Mouse (Mus musculus) forebrain, embryonic 16.5 days (tissue): ENCODE measurements around the gene Ppp2r5a. TPM values are rescaled to one million over a fixed set of nuclear protein-coding genes. Genes with fewer than 3 reads are reported as not detected.

Experiments
- ATAC-seq: fragments of 200-750 bp; cut with Nextera tagmentation; 2 replicates; pipeline ENCODE4 v1.8.0; 2017; ENCODE audit warnings: mild to moderate bottlenecking, moderate library complexity
- H3K27ac ChIP-seq: fragments of 300-500 bp; sonication (generic); 2 replicates; pipeline ENCODE4 v1.5.1; 2014; ENCODE audit warnings: low read length, control low read depth
- H3K27me3 ChIP-seq: fragments of 300-500 bp; sonication (generic); replicated peaks from 2 replicates; pipeline ENCODE4 v1.6.1; 2014; ENCODE audit warnings: low read length; ENCODE audit not compliant: control insufficient read depth, insufficient read depth
- H3K36me3 ChIP-seq: fragments of 300-500 bp; sonication (generic); 2 replicates; pipeline ENCODE4 v1.6.1; 2014; ENCODE audit not compliant: control insufficient read depth, insufficient read depth
- H3K4me1 ChIP-seq: fragments of 300-500 bp; sonication (generic); replicated peaks from 2 replicates; pipeline ENCODE4 v1.6.1; 2014; ENCODE audit warnings: low read length; ENCODE audit not compliant: control insufficient read depth, insufficient read depth
- H3K4me2 ChIP-seq: fragments of 300-500 bp; sonication (generic); 2 replicates; pipeline ENCODE4 v1.6.1; 2014; ENCODE audit warnings: mild to moderate bottlenecking, low read length, control low read depth
- H3K4me3 ChIP-seq: fragments of 300-500 bp; sonication (generic); replicated peaks from 2 replicates; pipeline ENCODE4 v1.5.1; 2014; ENCODE audit warnings: mild to moderate bottlenecking, low read length, control low read depth
- H3K9ac ChIP-seq: fragments of 300-500 bp; sonication (generic); replicated peaks from 2 replicates; pipeline ENCODE4 v1.6.1; 2014; ENCODE audit warnings: low read depth, low read length, control low read depth
- H3K9me3 ChIP-seq: fragments of 300-500 bp; sonication (generic); 2 replicates; pipeline ENCODE4 v1.6.1; 2016; ENCODE audit warnings: low read length; ENCODE audit not compliant: control insufficient read depth
- WGBS: fragments of 180-500 bp; shearing (Covaris S2); extraction: QIAGEN DNeasy Blood & Tissue Kit; methylation state at CpG from one replicate; pipeline ENCODE4 v1.1.7; 2014; 5-methylcytosine and 5-hydroxymethylcytosine counted together
- polyA plus RNA-seq: library from polyadenylated mRNA; unstranded; fragments of >200 nt; fragmentation: Nextera tagmentation; extraction: Ambion mirVana; gene quantifications from 2 replicates; pipeline ENCODE4 v1.2.1, GENCODE M21; 2015

Ppp2r5a gene
- polyA plus RNA-seq, 1 experiment from 2014 or later, result 8.7 TPM

DNA sequence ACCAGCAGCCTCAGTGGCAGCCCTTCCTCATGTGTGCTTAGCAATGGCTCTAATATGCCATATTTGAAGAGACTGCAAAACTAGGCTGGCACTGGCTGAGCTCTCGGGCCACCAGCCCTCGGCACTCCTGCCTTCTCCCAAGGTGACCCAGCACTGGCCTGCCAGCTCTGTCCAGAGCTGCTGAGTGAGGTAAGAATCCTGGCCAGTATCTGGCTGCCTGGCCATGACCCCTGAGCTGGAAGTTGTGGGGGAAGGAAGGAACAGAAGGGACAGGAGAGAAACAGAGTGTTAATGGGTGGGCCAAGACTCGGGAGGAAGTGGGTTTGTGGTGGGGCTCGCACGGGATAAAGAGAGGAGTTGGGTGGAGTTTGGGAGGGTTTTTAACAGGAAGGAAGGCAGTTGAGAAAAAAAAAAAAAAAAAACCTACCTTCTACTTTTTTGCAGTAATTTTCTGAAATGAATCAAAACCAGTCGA, 17.9 kb upstream of the Ppp2r5a start:
- Histone ChIP-seq H3K9me3 (no peaks in the 10 kb centered on the region), H3K27me3 (no peaks in the 10 kb centered on the region), H3K27ac (no peak overlapping the region), H3K4me2 (no peak overlapping the region), H3K4me1 (no peaks in the 10 kb centered on the region), H3K4me3 (no peak overlapping the region), H3K9ac (no peak overlapping the region), H3K36me3 (no peaks in the 10 kb centered on the region)
- WGBS, result 64% methylated on average over 6 of the region's 6 CpGs
- ATAC-seq, result no peak

DNA sequence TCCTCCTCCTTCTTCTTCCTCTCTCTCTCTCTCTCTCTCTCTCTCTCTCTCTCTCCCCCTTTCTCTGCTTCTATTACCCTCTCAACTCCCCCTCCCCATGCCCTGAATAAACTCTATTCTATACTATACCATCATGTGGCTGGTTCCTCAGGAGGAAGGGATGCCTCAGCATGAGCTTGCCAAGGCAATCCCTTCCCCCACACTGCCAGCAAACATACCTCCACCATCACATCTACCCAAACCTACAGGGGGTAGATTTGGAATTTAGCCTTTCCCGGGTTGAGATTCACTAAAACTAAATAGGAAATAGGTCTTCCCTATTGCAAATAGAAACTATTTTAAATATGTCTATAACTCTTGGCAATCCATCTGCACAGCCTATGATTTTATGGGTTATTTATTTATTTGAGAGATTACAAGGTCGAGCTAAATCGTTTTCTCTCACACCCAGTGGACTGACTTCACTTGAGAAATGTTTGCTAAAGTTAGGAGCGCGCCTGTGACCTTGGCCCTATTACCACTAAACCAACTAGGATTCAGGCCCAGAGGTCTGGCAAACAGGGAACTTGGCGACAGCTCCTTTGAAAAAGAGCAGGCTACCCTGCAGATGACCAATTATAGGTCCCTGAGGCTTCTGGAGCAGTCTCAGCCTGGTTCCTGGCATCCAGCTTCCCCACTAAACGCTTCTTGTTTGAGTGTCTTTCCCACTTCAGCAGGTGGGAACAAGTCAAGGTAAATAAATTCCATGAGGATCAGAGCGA, 17.1 kb upstream of the Ppp2r5a start:
- 56% methylated on average over 8 of the region's 8 CpGs for WGBS
- Histone ChIP-seq H3K36me3 (no peaks in the 10 kb centered on the region), H3K4me3 (no peak overlapping the region), H3K9me3 (no peaks in the 10 kb centered on the region), H3K4me2 (no peak overlapping the region), H3K27me3 (no peaks in the 10 kb centered on the region), H3K9ac (no peak overlapping the region), H3K27ac (no peak overlapping the region), H3K4me1 (no peaks in the 10 kb centered on the region)
- no peak for ATAC-seq

DNA sequence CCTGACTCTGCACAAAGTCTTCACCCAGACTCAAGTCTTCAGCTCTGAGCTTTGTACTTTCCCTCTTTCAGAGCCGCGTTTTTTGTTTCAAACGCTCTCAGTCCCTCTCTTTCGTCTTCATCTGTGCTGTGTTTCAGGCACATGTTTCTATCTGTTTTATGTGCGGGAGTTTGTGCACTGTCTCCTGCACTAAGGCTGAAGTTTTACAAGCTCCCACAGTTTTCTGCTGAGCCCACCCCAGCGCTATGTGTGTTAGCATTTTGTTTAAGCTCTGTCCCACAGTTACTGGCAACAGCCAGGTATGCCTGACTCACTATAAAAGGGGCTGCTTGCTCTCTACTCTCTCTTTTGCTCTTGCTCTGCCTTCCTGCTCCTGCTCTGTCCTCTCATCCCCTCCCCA, 16.3 kb upstream of the Ppp2r5a start:
- WGBS, result 57% methylated on average over 6 of the region's 6 CpGs
- Histone ChIP-seq H3K4me2 (no peak overlapping the region), H3K4me3 (no peak overlapping the region), H3K9me3 (no peaks in the 10 kb centered on the region), H3K27ac (no peak overlapping the region), H3K36me3 (no peaks in the 10 kb centered on the region), H3K27me3 (no peaks in the 10 kb centered on the region), H3K4me1 (no peaks in the 10 kb centered on the region), H3K9ac (no peak overlapping the region)
- ATAC-seq, result no peak

DNA sequence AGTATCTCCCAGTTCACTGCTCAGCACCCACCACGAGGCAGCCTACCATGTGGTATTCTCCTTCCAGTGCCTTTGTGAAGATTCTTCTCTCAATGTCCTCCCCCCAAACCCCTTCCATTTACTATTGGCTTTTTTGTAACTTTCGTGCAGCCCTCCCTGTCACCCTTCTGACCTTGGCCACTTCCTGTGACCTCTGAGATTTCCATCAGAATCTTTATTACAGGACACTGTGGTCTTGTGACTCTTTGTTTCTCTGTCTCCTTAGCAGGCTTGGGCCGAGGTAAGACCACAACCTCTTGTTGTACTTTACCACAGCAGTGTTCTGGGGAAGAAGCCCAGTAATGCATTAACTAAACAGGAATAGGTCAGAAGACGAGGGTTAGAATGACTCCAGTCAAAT, 15.9 kb upstream of the Ppp2r5a start:
- Histone ChIP-seq H3K4me1 (no peaks in the 10 kb centered on the region), H3K4me2 (no peak overlapping the region)
- WGBS, result 77% methylated on average over 4 of the region's 4 CpGs

DNA sequence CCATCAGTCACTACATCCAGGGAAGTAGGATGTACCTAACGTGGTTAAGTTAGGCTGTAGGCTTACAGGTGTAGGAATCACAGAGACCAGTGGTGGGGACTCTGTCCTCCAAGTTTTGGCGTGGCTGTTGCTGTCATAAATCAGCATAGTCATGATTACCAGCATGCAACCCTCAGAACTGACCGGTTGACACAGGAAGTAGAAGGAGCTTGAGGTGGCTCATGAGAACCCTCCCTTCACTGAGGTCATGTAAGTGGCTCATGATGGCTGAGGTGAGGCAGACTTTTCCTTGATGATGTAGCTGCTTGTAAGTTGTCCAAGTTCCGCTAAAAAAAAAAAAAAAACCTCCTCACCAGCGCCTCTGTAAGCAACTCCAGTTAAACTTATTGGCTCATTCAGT, 14.0 kb upstream of the Ppp2r5a start:
- Histone ChIP-seq H3K27ac (no peak overlapping the region), H3K9ac (no peak overlapping the region), H3K27me3 (no peaks in the 10 kb centered on the region), H3K9me3 (no peaks in the 10 kb centered on the region), H3K4me2 (no peak overlapping the region), H3K36me3 (no peaks in the 10 kb centered on the region), H3K4me3 (no peak overlapping the region), H3K4me1 (no peaks in the 10 kb centered on the region)
- no peak for ATAC-seq
- WGBS, result 82% methylated on average over 5 of the region's 5 CpGs

More for the DNA sequence above, 15.9 kb upstream of the Ppp2r5a start:
- no peak overlapping the region for H3K27ac ChIP-seq
- no peaks in the 10 kb centered on the region for H3K9me3 ChIP-seq
- no peaks in the 10 kb centered on the region for H3K36me3 ChIP-seq
- no peak overlapping the region for H3K4me3 ChIP-seq
- no peak overlapping the region for H3K9ac ChIP-seq
- H3K27me3 ChIP-seq, result no peaks in the 10 kb centered on the region
- no peak for ATAC-seq

DNA sequence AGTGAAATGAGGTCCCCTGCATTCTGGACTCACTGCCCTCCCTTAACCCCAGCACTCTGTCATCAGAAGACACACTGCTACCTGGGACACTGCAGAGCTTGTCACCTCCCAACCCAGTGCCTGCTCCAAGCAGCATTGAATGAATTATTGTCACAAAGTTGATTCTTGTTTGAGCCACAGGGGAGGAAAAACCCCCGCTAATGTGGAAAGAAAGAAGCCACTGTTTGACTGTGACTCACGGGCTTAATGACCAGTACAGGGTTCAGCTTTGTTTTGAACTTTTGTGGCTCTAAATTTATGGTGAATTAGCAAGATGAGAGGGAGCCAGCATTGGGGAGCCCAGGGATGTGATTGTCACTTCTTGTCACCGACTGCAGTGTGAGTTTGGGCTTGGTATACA, 13.5 kb upstream of the Ppp2r5a start:
- ATAC-seq, result no peak
- H3K27me3 ChIP-seq, result no peaks in the 10 kb centered on the region
- no peaks in the 10 kb centered on the region for H3K4me1 ChIP-seq
- no peaks in the 10 kb centered on the region for H3K36me3 ChIP-seq
- H3K4me3 ChIP-seq, result no peak overlapping the region
- no peak overlapping the region for H3K9ac ChIP-seq
- no peak overlapping the region for H3K4me2 ChIP-seq
- no peak overlapping the region for H3K27ac ChIP-seq
- WGBS, result 19% methylated on average over 3 of the region's 3 CpGs
- no peaks in the 10 kb centered on the region for H3K9me3 ChIP-seq

DNA sequence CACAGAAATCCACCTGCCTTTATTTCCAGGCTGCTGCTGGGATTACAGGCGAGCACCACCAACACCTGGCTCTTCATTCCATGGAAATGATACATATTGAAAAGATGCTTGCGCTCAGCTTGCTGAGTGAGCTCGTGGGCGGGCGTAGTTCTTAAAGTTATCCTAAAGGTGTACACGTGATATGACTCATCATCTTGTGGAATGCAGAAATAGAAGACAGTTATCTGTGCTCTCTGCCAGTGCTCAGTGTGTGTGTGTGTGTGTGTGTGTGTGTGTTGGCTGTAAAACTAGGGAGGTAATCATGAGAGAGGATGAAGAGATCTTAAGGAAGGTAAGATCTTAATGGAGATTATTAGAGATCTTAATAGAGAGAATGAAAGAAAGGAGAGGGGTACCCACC, 11.4 kb upstream of the Ppp2r5a start:
- no peak overlapping the region for H3K4me2 ChIP-seq
- no peaks in the 10 kb centered on the region for H3K4me1 ChIP-seq
- whole genome bisulfite sequencing, result 83% methylated on average over 6 of the region's 6 CpGs
- no peaks in the 10 kb centered on the region for H3K27me3 ChIP-seq
- no peak for ATAC-seq
- no peaks in the 10 kb centered on the region for H3K9me3 ChIP-seq
- no peak overlapping the region for H3K4me3 ChIP-seq
- H3K9ac ChIP-seq, result no peak overlapping the region
- H3K36me3 ChIP-seq, result no peaks in the 10 kb centered on the region
- H3K27ac ChIP-seq, result no peak overlapping the region

DNA sequence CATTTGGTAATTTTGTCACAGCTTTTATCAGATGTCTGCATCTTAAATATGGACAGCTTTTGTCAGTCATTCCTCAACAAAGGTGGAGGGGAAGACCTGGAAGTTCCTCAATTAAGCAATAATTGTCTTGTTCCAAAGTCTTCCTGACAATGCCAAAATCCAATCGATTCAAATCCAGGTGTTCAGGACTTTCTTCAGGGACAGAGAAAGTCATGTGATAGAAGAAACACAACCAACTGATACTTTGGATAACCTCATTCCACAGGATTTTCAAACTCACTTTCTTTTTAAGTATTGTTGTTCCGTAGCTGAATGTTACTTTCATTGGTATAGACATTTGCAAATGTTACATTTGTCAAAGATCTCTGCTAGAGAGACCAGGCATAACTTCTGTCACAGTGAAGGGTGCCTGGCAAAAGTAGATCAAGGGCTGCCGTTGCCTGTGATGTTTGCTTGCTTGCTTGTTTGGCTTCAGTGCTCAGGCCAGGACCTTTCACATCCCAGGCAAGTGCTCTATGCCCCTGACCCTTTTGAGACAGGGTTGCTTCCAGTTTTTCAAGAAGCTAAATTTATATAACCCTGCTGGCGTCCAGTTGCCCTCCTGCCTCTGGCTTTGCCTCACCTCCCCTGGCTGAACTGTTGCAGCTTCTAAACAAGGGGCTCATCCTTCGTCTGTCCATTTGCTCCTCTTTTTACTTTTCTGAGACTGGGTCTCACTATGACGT, 10.8 kb upstream of the Ppp2r5a start:
- no peaks in the 10 kb centered on the region for H3K4me1 ChIP-seq
- H3K27ac ChIP-seq, result no peak overlapping the region
- H3K36me3 ChIP-seq, result no peaks in the 10 kb centered on the region
- WGBS, result 67% methylated on average over 6 of the region's 6 CpGs
- ATAC-seq, result no peak
- H3K27me3 ChIP-seq, result no peaks in the 10 kb centered on the region
- H3K9ac ChIP-seq, result no peak overlapping the region
- no peak overlapping the region for H3K4me2 ChIP-seq
- H3K4me3 ChIP-seq, result no peak overlapping the region
- H3K9me3 ChIP-seq, result no peaks in the 10 kb centered on the region

DNA sequence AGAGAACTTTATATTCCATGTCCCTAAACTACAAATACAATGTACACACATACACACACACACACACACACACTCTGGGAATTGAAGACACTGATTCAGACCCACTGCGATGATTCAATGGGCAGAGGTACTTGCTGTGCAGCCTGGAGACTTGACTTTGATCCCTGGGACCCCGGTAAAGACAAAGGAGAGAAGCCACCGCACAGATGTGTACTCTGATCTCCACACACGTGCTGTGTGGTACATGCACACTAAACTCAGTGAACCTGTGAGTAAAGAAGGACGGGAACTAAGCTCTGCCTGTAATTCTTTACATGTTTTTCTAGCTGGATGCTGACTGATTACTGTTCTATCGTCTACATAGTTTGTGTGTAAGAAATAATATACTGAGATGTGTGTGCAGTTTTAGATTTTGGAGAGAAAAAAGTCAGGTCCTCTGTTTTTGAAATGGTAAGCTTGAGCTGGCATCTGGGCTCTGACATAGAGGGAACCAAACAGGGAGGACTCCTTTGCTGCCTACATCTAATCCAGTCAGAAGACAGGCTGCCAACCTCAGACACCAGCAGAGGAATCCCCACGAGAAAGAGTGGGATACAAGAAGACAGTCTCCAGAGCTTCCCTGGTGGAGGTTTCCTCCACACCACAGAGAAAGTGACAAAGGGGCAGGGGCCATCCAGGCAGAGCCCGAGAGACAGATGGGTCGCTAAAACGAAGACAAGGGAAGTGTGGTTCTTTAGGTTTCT, 7.4 kb upstream of the Ppp2r5a start:
- no peak for ATAC-seq
- Histone ChIP-seq H3K4me2 (no peak overlapping the region), H3K27me3 (no peaks in the 10 kb centered on the region), H3K27ac (no peak overlapping the region), H3K9me3 (no peaks in the 10 kb centered on the region), H3K4me1 (no peaks in the 10 kb centered on the region), H3K4me3 (no peak overlapping the region), H3K9ac (no peak overlapping the region), H3K36me3 (no peaks in the 10 kb centered on the region)
- 62% methylated on average over 10 of the region's 10 CpGs for WGBS
